Mouse (Mus musculus) hindbrain, embryonic 10.5 days (tissue): ENCODE measurements around the gene Vsig1. TPM values are rescaled to one million over a fixed set of nuclear protein-coding genes. Genes with fewer than 3 reads are reported as not detected.

Source experiments
- DNase-seq: peaks from one replicate; pipeline ENCODE4 v3.0.0-alpha.2; 2017; ENCODE audit warnings: low spot score
- H3K27ac ChIP-seq: fragments of 300-500 bp; sonication (generic); 2 replicates; pipeline ENCODE4 v1.5.1; 2016; ENCODE audit warnings: mild to moderate bottlenecking, moderate library complexity
- H3K27me3 ChIP-seq: fragments of 300-500 bp; sonication (generic); 2 replicates; pipeline ENCODE4 v1.6.1; 2016; ENCODE audit warnings: mild to moderate bottlenecking; ENCODE audit not compliant: poor library complexity, insufficient read depth, severe bottlenecking
- H3K36me3 ChIP-seq: fragments of 300-500 bp; sonication (generic); 2 replicates; pipeline ENCODE4 v1.6.1; 2016; ENCODE audit warnings: mild to moderate bottlenecking, moderate library complexity
- H3K4me1 ChIP-seq: fragments of 300-500 bp; sonication (generic); replicated peaks from 2 replicates; pipeline ENCODE4 v1.6.1; 2016; ENCODE audit warnings: mild to moderate bottlenecking
- H3K4me3 ChIP-seq: fragments of 300-500 bp; sonication (generic); 2 replicates; pipeline ENCODE4 v1.5.1; 2016; ENCODE audit warnings: mild to moderate bottlenecking, moderate library complexity
- H3K9me3 ChIP-seq: fragments of 300-500 bp; sonication (generic); 2 replicates; pipeline ENCODE4 v1.6.1; 2016; ENCODE audit warnings: mild to moderate bottlenecking, moderate library complexity
- WGBS: fragments of 180-500 bp; shearing (Covaris S2); methylation state at CpG from one replicate; pipeline ENCODE4 v1.1.7; 2016; 5-methylcytosine and 5-hydroxymethylcytosine counted together
- polyA plus RNA-seq: library from polyadenylated mRNA; unstranded; fragments of >200 nt; fragmentation: Nextera tagmentation; extraction: Ambion mirVana; gene quantifications from 2 replicates; pipeline ENCODE4 v1.2.1, GENCODE M21; 2016

The Vsig1 gene
- polyA plus RNA-seq, 1 experiment from 2014 or later, result not detected

GRCm38 (mm10) chrX:140978943-140979342, 71.5 kb downstream of the Vsig1 start:
- Histone ChIP-seq H3K4me3 (no peak overlapping the region), H3K36me3 (no peaks in the 10 kb centered on the region), H3K9me3 (no peaks in the 10 kb centered on the region), H3K27me3 (peaks cover 96% of the 10 kb centered on the region), H3K27ac (no peak overlapping the region), H3K4me1 (0 out of 2 replicates have a peak, but pooled peaks cover 1% of the 10 kb centered on the region)
- WGBS, result 94% methylated on average over 1 of the region's 1 CpGs
- no peak for DNase-seq

DNA sequence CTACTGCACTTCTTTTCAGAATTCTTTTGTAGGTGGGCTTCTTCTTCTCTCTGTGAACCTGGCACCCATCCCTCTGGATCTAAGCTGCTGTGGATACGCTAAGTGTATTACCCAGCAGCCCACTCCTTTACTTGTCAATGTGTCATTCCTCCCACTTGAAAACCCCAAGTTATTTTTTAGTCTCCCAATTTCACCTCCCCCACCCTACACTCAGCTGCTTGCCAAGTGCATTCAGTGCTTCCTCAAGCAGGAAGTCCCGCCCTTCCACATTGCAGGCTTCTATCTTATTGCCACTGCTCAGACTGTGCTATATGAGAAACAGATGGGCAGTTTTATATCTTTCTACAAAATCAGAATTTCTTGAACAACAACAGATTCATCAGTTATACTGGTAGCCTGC, 72.1 kb downstream of the Vsig1 start:
- Histone ChIP-seq H3K4me1 (0 out of 2 replicates have a peak, but pooled peaks cover 4% of the 10 kb centered on the region), H3K36me3 (no peaks in the 10 kb centered on the region), H3K9me3 (no peaks in the 10 kb centered on the region), H3K27ac (no peak overlapping the region), H3K4me3 (no peak overlapping the region), H3K27me3 (peaks cover 98% of the 10 kb centered on the region)
- DNase-seq, result no peak
- WGBS, result 79% methylated on average over 2 of the region's 2 CpGs

- DNase-seq, result no peak
- H3K27me3 ChIP-seq, result peaks cover 98% of the 10 kb centered on the region
- H3K9me3 ChIP-seq, result no peaks in the 10 kb centered on the region
- no peak overlapping the region for H3K27ac ChIP-seq
- no peaks in the 10 kb centered on the region for H3K36me3 ChIP-seq
- H3K4me3 ChIP-seq, result no peak overlapping the region
- 65% methylated on average over 4 of the region's 4 CpGs for WGBS
- 0 out of 2 replicates have a peak, but pooled peaks cover 4% of the 10 kb centered on the region for H3K4me1 ChIP-seq
Measured at GRCm38 (mm10) chrX:140980163-140980562, 72.8 kb downstream of the Vsig1 start.

- no peaks in the 10 kb centered on the region for H3K36me3 ChIP-seq
- WGBS, result 54% methylated on average over 6 of the region's 6 CpGs
- H3K27ac ChIP-seq, result no peak overlapping the region
- 0 out of 2 replicates have a peak, but pooled peaks cover 4% of the 10 kb centered on the region for H3K4me1 ChIP-seq
- peaks cover 98% of the 10 kb centered on the region for H3K27me3 ChIP-seq
- H3K9me3 ChIP-seq, result no peaks in the 10 kb centered on the region
- H3K4me3 ChIP-seq, result no peak overlapping the region
- no peak for DNase-seq
Measured at GRCm38 (mm10) chrX:140983206-140983960, 76.0 kb downstream of the Vsig1 start.

GRCm38 (mm10) chrX:140984795-140985194, 77.4 kb downstream of the Vsig1 start:
- Histone ChIP-seq H3K4me3 (no peak overlapping the region), H3K27ac (no peak overlapping the region), H3K9me3 (no peaks in the 10 kb centered on the region), H3K27me3 (peaks cover 95% of the 10 kb centered on the region), H3K4me1 (0 out of 2 replicates have a peak, but pooled peaks cover 4% of the 10 kb centered on the region), H3K36me3 (no peaks in the 10 kb centered on the region)
- DNase-seq, result no peak
- 75% methylated on average over 6 of the region's 6 CpGs for WGBS

- Histone ChIP-seq H3K27me3 (peaks cover 95% of the 10 kb centered on the region), H3K36me3 (no peaks in the 10 kb centered on the region), H3K9me3 (no peaks in the 10 kb centered on the region), H3K27ac (no peak overlapping the region), H3K4me3 (no peak overlapping the region), H3K4me1 (0 out of 2 replicates have a peak, but pooled peaks cover 4% of the 10 kb centered on the region)
- 87% methylated on average over 2 of the region's 2 CpGs for WGBS
- no peak for DNase-seq
Measured at GRCm38 (mm10) chrX:140985256-140985655, 77.8 kb downstream of the Vsig1 start.

Other genes with a start within 250 kb of the Vsig1 start
- 2.1 TPM in 2 replicates for gene Mid2, start 243.0 kb upstream of the Vsig1 start, polyA plus RNA-seq
- gene Tex13b, start 94.2 kb upstream of the Vsig1 start, polyA plus RNA-seq, result not detected in 2 replicates
- 52.3 and 57.7 TPM in 2 replicates for gene Psmd10, start 49.1 kb downstream of the Vsig1 start, polyA plus RNA-seq
- gene Atg4a, start 49.3 kb downstream of the Vsig1 start, polyA plus RNA-seq, result 13.5 and 15.1 TPM in 2 replicates